Mouse (Mus musculus) olfactory bulb, adult 2 months (tissue): Measurements from ENCODE around the gene Nucb1.

Source experiments
- CTCF ChIP-seq: fragments of 200-500 bp; IDR thresholded peaks from 2 replicates; pipeline ENCODE4 v1.5.1; 2012; ENCODE audit warnings: low read depth, mild to moderate bottlenecking, low read length, moderate library complexity; ENCODE audit not compliant: insufficient read depth
- POLR2A ChIP-seq: fragments of 200-500 bp; IDR thresholded peaks from 2 replicates; pipeline ENCODE4 v1.6.1; 2012; ENCODE audit warnings: mild to moderate bottlenecking, low read depth, low read length, moderate library complexity; ENCODE audit not compliant: insufficient read depth

GRCm38 (mm10) chr7:45449974-45450373 is 60.2 kb downstream of the Nucb1 start:
- no peak for TF ChIP-seq CTCF
- no peak for TF ChIP-seq POLR2A
